Mouse (Mus musculus) stomach, embryonic 14.5 days (tissue): ENCODE measurements around the gene 4921524J17Rik. TPM values are rescaled to one million over a fixed set of nuclear protein-coding genes. Genes with fewer than 3 reads are reported as not detected.

Source experiments
- polyA plus RNA-seq: library from polyadenylated mRNA; unstranded; fragments of >200 nt; fragmentation: Nextera tagmentation; extraction: Ambion mirVana; gene quantifications from 2 replicates; pipeline ENCODE4 v1.2.1, GENCODE M21; 2014

Gene 4921524J17Rik
- polyA plus RNA-seq, 1 experiment from 2014 or later, result 37.9 TPM

Other genes starting within 250 kb of the 4921524J17Rik start
- gene Olfr371, start 206.8 kb downstream of the 4921524J17Rik start, polyA plus RNA-seq, result not detected in 2 replicates
- gene Orc6, start 133.2 kb downstream of the 4921524J17Rik start, polyA plus RNA-seq, result 109 and 110 TPM in 2 replicates
- gene Vps35, start 133.0 kb downstream of the 4921524J17Rik start, polyA plus RNA-seq, result 133 and 134 TPM in 2 replicates
- gene Mylk3, start 46.5 kb downstream of the 4921524J17Rik start, polyA plus RNA-seq, result 0.55 and 0.95 TPM in 2 replicates
- 27.2 and 27.7 TPM in 2 replicates for gene Gpt2, start 59.7 kb upstream of the 4921524J17Rik start, polyA plus RNA-seq
- 136 and 151 TPM in 2 replicates for gene Dnaja2, start 122.5 kb upstream of the 4921524J17Rik start, polyA plus RNA-seq